Mouse (Mus musculus) thymus, adult 2 months (tissue): ENCODE results near the gene Ercc1. TPM values are rescaled to one million over a fixed set of nuclear protein-coding genes. Genes with fewer than 3 reads are reported as not detected.

Experiments
- DNase-seq: peaks from one replicate; pipeline ENCODE4 v3.0.0; 2021
- H3K27ac ChIP-seq: fragments of 200-500 bp; 2 replicates; pipeline ENCODE4 v1.5.1; 2012; ENCODE audit warnings: low read length, control low read depth; ENCODE audit not compliant: control insufficient read depth, insufficient read depth
- H3K27me3 ChIP-seq: fragments of 200-500 bp; 2 replicates; pipeline ENCODE4 v1.6.1; 2012; ENCODE audit warnings: mild to moderate bottlenecking, low read length, moderate library complexity, mixed read lengths; ENCODE audit not compliant: control insufficient read depth, insufficient read depth
- H3K36me3 ChIP-seq: fragments of 200-500 bp; 2 replicates; pipeline ENCODE4 v1.6.1; 2012; ENCODE audit warnings: mild to moderate bottlenecking, low read length, moderate library complexity; ENCODE audit not compliant: control insufficient read depth, insufficient read depth
- H3K4me1 ChIP-seq: fragments of 200-500 bp; replicated peaks from 2 replicates; pipeline ENCODE4 v1.6.1; 2012; ENCODE audit warnings: low read length; ENCODE audit not compliant: control insufficient read depth, insufficient read depth
- H3K4me3 ChIP-seq: fragments of 200-500 bp; 2 replicates; pipeline ENCODE4 v1.5.1; 2012; ENCODE audit warnings: mild to moderate bottlenecking, low read length, control low read depth, moderate library complexity; ENCODE audit not compliant: control insufficient read depth, insufficient read depth
- CTCF ChIP-seq: fragments of 200-500 bp; IDR thresholded peaks from 2 replicates; pipeline ENCODE4 v1.5.1; 2012; ENCODE audit warnings: mild to moderate bottlenecking, control low read depth, low read length, moderate library complexity, borderline replicate concordance; ENCODE audit not compliant: control insufficient read depth, poor library complexity, insufficient read depth; ENCODE audit errors: extremely low read depth
- POLR2A ChIP-seq: fragments of 200-500 bp; IDR thresholded peaks from 2 replicates; pipeline ENCODE4 v1.6.1; 2012; ENCODE audit warnings: mild to moderate bottlenecking, low read length, control low read depth, moderate library complexity; ENCODE audit not compliant: control insufficient read depth, poor library complexity, insufficient read depth; ENCODE audit errors: extremely low read depth
- WGBS: fragments of 180-500 bp; shearing (Covaris S2); methylation state at CpG from one replicate; pipeline ENCODE4 v1.1.7; 2018; 5-methylcytosine and 5-hydroxymethylcytosine counted together
- polyA plus RNA-seq: library from polyadenylated mRNA; depleted of rRNA; stranded (reverse); fragments of >200 nt; gene quantifications from 2 replicates; pipeline ENCODE4 v1.2.3, GENCODE M21; 2012

Gene Ercc1
- polyA plus RNA-seq, 1 experiment: 63.6 TPM

- Histone ChIP-seq H3K4me3 (peak within 1 kb of the TSS; percentile 70), H3K27me3 (peaks cover 2% of the 10 kb centered on the region; the same call in 1 of the 2 replicates), H3K4me1 (peaks cover 16% of the 10 kb centered on the region), H3K36me3 (no peaks in the 10 kb centered on the region), H3K27ac (no peak within 1 kb of the TSS)
- TF ChIP-seq CTCF (peak; percentile 51; the same call in 1 of the 2 replicates), POLR2A (0 out of 2 replicates have a peak, but pooled peaks have one; percentile 13)
- DNase-seq: peak; percentile 91
- WGBS: 1% methylated on average over 49 of the region's 49 CpGs
Observed at GRCm38 (mm10) chr7:19309884-19310641, 34.5 kb upstream of the Ercc1 start, which contains the start of gene Fosb. Fosb (minus strand) TSS chr7:19310051.

DNA sequence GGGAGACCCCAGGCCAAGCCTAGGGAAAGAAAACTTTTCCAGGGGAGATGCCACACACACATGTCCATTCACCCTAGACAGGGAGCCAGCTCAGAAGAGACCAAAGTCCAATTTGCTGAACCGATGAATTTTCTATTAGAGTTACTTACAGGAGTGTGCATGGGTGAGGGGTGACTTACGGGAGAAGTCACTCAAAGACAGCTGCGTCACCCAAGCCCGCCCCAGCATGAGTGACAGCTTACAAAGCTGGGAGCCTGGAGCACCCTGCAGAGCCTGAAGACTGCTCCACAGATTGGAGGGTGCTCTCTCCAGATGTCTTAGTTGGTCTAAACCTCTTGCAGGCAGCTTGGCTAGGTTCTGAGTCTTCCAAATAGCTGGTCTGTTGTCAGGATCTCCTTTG is 32.6 kb upstream of the Ercc1 start:
- Histone ChIP-seq H3K4me3 (no peak overlapping the region), H3K27ac (no peak overlapping the region), H3K4me1 (peaks cover 16% of the 10 kb centered on the region), H3K36me3 (no peaks in the 10 kb centered on the region), H3K27me3 (no peaks in the 10 kb centered on the region)
- DNase-seq: no peak
- no peak for TF ChIP-seq CTCF
- TF ChIP-seq POLR2A: no peak
- 64% methylated on average over 4 of the region's 4 CpGs for WGBS

- Histone ChIP-seq H3K4me3 (no peak overlapping the region), H3K27me3 (no peaks in the 10 kb centered on the region), H3K27ac (no peak overlapping the region), H3K4me1 (peaks cover 6% of the 10 kb centered on the region), H3K36me3 (no peaks in the 10 kb centered on the region)
- 90% methylated on average over 5 of the region's 5 CpGs for WGBS
- no peak for DNase-seq
- no peak for TF ChIP-seq POLR2A
- no peak for TF ChIP-seq CTCF
Observed at GRCm38 (mm10) chr7:19314033-19314432, 30.5 kb upstream of the Ercc1 start.

- Histone ChIP-seq H3K4me3 (no peak overlapping the region), H3K4me1 (peaks cover 5% of the 10 kb centered on the region), H3K27ac (no peak overlapping the region), H3K27me3 (no peaks in the 10 kb centered on the region), H3K36me3 (no peaks in the 10 kb centered on the region)
- WGBS: 7% methylated on average over 14 of the region's 14 CpGs
- TF ChIP-seq POLR2A: no peak
- TF ChIP-seq CTCF: no peak
- no peak for DNase-seq
Observed at GRCm38 (mm10) chr7:19316451-19317161, 28.0 kb upstream of the Ercc1 start.

DNA sequence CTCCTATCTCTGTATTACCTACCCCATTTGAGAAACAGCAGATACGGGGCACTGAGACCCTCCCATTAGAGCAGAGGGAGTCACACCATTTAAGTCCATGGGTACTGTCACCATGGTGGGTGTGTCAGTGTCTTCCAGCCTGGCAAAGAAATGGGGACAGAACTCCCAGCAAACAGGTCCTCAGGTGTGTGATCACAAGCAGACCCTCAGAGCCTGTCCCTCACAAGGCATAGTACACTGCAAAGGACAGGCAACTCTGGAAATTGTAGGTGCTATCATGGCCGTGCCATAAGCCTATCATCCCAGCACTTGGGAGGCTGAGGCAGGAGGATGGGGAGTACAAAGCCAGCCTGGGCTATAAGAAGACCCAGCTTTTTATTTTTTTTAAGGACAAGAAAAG is 26.4 kb upstream of the Ercc1 start:
- WGBS: 84% methylated on average over 2 of the region's 2 CpGs

GRCm38 (mm10) chr7:19318676-19319075 is 25.9 kb upstream of the Ercc1 start:
- no peak overlapping the region for H3K27ac ChIP-seq
- TF ChIP-seq POLR2A (no peak), CTCF (no peak)
- H3K27me3 ChIP-seq: no peaks in the 10 kb centered on the region
- H3K36me3 ChIP-seq: no peaks in the 10 kb centered on the region
- WGBS: 14% methylated on average over 7 of the region's 7 CpGs
- no peak for DNase-seq
- no peak overlapping the region for H3K4me3 ChIP-seq
- peaks cover 5% of the 10 kb centered on the region for H3K4me1 ChIP-seq

More for the DNA sequence above, 26.4 kb upstream of the Ercc1 start:
- H3K4me3 ChIP-seq: no peak overlapping the region
- no peak for TF ChIP-seq CTCF
- no peak for TF ChIP-seq POLR2A
- H3K27ac ChIP-seq: no peak overlapping the region
- no peak for DNase-seq
- peaks cover 5% of the 10 kb centered on the region for H3K4me1 ChIP-seq
- H3K36me3 ChIP-seq: no peaks in the 10 kb centered on the region
- no peaks in the 10 kb centered on the region for H3K27me3 ChIP-seq
